8 mouse cellular contexts compared by ENCODE assay signal in genomic region chr19:28990590-28991221, GRCm38 (mm10). TPM values are rescaled to one million over a fixed set of nuclear protein-coding genes. Genes with fewer than 3 reads are reported as not detected.
DNase-seq lines count a peak whose midpoint lies in the region; ATAC-seq and TF ChIP-seq lines count a peak whose summit lies in the region.

No protein-coding gene starts in this region.

- under 1% methylated on average over 41 of the region's 41 CpGs for WGBS in liver, embryonic 16.5 days (ENCODE audit: insufficient replicate concordance)

- peaks cover 29% of the 10 kb centered on the region for H3K36me3 ChIP-seq in G1E (replicated peaks)
- peaks cover 10% of the 10 kb centered on the region for H3K36me3 ChIP-seq in liver, embryonic 16.5 days (ENCODE audit: control insufficient read depth, insufficient read depth)

- H3K4me1 ChIP-seq in G1E (ENCODE audit: insufficient read depth, low read depth, low read length): peaks cover 32% of the 10 kb centered on the region
- no peaks in the 10 kb centered on the region for H3K4me1 ChIP-seq in embryonic fibroblast, embryonic 13.5 days (ENCODE audit: control insufficient read depth, insufficient read depth, low read length)
- peaks cover 17% of the 10 kb centered on the region for H3K4me1 ChIP-seq in liver, embryonic 16.5 days (ENCODE audit: control insufficient read depth, low read depth, low read length)

- no peaks in the 10 kb centered on the region for H3K9me3 ChIP-seq in G1E (replicated peaks)
- no peaks in the 10 kb centered on the region for H3K9me3 ChIP-seq in liver, embryonic 16.5 days (replicated peaks; ENCODE audit: control insufficient read depth, low read length)

- peak overlapping the region; percentile 88 for H3K4me3 ChIP-seq in gastrocnemius, adult 2 months
- peak overlapping the region; percentile 98 for H3K4me3 ChIP-seq in G1E (ENCODE audit: low read depth, low read length)
- peak overlapping the region; percentile 97 for H3K4me3 ChIP-seq in embryonic fibroblast, embryonic 13.5 days (ENCODE audit: insufficient read depth, low read length)
- peak overlapping the region; percentile 94 for H3K4me3 ChIP-seq in liver, embryonic 16.5 days (ENCODE audit: low read depth, low read length)

- peak overlapping the region; percentile 97 for H3K27ac ChIP-seq in gastrocnemius, adult 2 months
- peak overlapping the region; percentile 46 for H3K27ac ChIP-seq in embryonic fibroblast, embryonic 13.5 days (ENCODE audit: insufficient read depth, low read length)
- peak overlapping the region; percentile 83 for H3K27ac ChIP-seq in liver, embryonic 16.5 days (ENCODE audit: low read length)

- no peak for TF ChIP-seq CTCF in gastrocnemius, adult 2 months (IDR thresholded peaks at IDR 0.05)
- TF ChIP-seq CTCF in G1E (IDR thresholded peaks at IDR 0.05; ENCODE audit: low read depth, low read length): no peak
- TF ChIP-seq CTCF in embryonic fibroblast, embryonic 13.5 days (IDR thresholded peaks at IDR 0.05; ENCODE audit: borderline replicate concordance, insufficient read depth, low read length): no peak

- H3K9ac ChIP-seq in liver, embryonic 16.5 days (ENCODE audit: low read depth, low read length): peak overlapping the region; percentile 95

- peak; percentile 30 for DNase-seq in gastrocnemius, adult 2 months
- DNase-seq in gastrocnemius, postnatal 4 days (ENCODE audit: low spot score in 2 of 2): no peak
- peak; percentile 16 for DNase-seq in G1E (ENCODE audit: low spot score)
- DNase-seq in right cerebral cortex, adult 2 months (ENCODE audit: low spot score in 2 of 2): peak; percentile 35 to 44
- DNase-seq in cerebellum, postnatal 25 days: no peak

- no peaks in the 10 kb centered on the region for H3K27me3 ChIP-seq in G1E (ENCODE audit: insufficient read depth, low read length)
- H3K27me3 ChIP-seq in liver, embryonic 16.5 days (ENCODE audit: control insufficient read depth, insufficient read depth, low read depth, low read length): no peaks in the 10 kb centered on the region

- intact Hi-C loops in gastrocnemius, adult 2 months (cut with DNase I): loop anchor here (5.0 kb wide), 2 partner anchors 57 to 978 kb away; partner anchors contain the start of genes Ak3 and Rfx3

- no peak for ATAC-seq in G1E (ENCODE audit: extremely low read depth, insufficient number of reproducible peaks, low FRiP score, poor library complexity, severe bottlenecking)
- peak; percentile 56 for ATAC-seq in inflammation-experienced regulatory T-cells, adult 6 months
- ATAC-seq in liver, embryonic 16.5 days (ENCODE audit: low read depth): peak; percentile 22

- no peak for TF ChIP-seq POLR2A in embryonic fibroblast, embryonic 13.5 days (IDR thresholded peaks at IDR 0.05; ENCODE audit: low read depth, low read length)

- H3K4me2 ChIP-seq in liver, embryonic 16.5 days (ENCODE audit: low read depth, low read length): peak overlapping the region; percentile 88

RNA-seq across cellular contexts. Expression of gene Cdc37l1, which starts 0.6 kb away (rescaled TPM):
- total RNA-seq in gastrocnemius, adult 2 months (2021): 10 to 100 TPM; 44.8 to 55.5 TPM
- total RNA-seq in gastrocnemius, postnatal 4 days (2021): 10 to 100 TPM; 33.2 to 39.2 TPM
- 83.8 and 84.1 TPM in 2 replicates for total RNA-seq in G1E (2014; fragmentation: Nextera tagmentation)
- total RNA-seq in G1E (2017): 59.7 and 64.7 TPM in 2 replicates
- polyA plus RNA-seq in G1E (2012): 4.7 and 5.1 TPM in 2 replicates
- 49.5 and 70.6 TPM in 2 replicates for polyA plus RNA-seq in embryonic fibroblast, embryonic 13.5 days (2011; ENCODE audit: insufficient read length, low read depth, missing spikeins)
- polyA plus RNA-seq in inflammation-experienced regulatory T-cells, adult 6 months (2017; shearing (Covaris generic)): 10 to 100 TPM; 32.8 to 35.6 (median 33.4) TPM
- 9.9 and 10.2 TPM in 2 replicates for polyA plus RNA-seq in liver, embryonic 16.5 days (2015; fragmentation: Nextera tagmentation; extraction: Ambion mirVana)

RNA-seq across cellular contexts. Expression of gene 4430402I18Rik, which starts 23.1 kb away (rescaled TPM):
- 1 to 10 TPM; 2.1 to 2.6 TPM for total RNA-seq in gastrocnemius, adult 2 months (2021)
- total RNA-seq in gastrocnemius, postnatal 4 days (2021): 1 to 10 TPM; 4.4 to 8.6 TPM
- total RNA-seq in G1E (2014; fragmentation: Nextera tagmentation) (not detected in 2 replicates), G1E (2017) (0.38 TPM in 1 of 2 replicates, not detected in the other)
- polyA plus RNA-seq in G1E (2012): not detected in 2 replicates
- polyA plus RNA-seq in embryonic fibroblast, embryonic 13.5 days (2011; ENCODE audit: insufficient read length, low read depth, missing spikeins): 0.30 and 1.1 TPM in 2 replicates
- not detected for polyA plus RNA-seq in inflammation-experienced regulatory T-cells, adult 6 months (2017; shearing (Covaris generic))
- polyA plus RNA-seq in liver, embryonic 16.5 days (2015; fragmentation: Nextera tagmentation; extraction: Ambion mirVana): 1.5 and 2.9 TPM in 2 replicates

RNA-seq across cellular contexts. Expression of gene Plpp6, which starts 27.0 kb away (rescaled TPM):
- 1 to 10 TPM; 1.8 to 1.9 TPM for total RNA-seq in gastrocnemius, adult 2 months (2021)
- total RNA-seq in gastrocnemius, postnatal 4 days (2021): 1 to 10 TPM; 4.6 to 4.8 TPM
- total RNA-seq in G1E (2014; fragmentation: Nextera tagmentation): 25.5 and 31.2 TPM in 2 replicates
- total RNA-seq in G1E (2017): 7.1 and 8.7 TPM in 2 replicates
- polyA plus RNA-seq in G1E (2012): 5.8 and 6.4 TPM in 2 replicates
- 7.6 and 7.9 TPM in 2 replicates for polyA plus RNA-seq in embryonic fibroblast, embryonic 13.5 days (2011; ENCODE audit: insufficient read length, low read depth, missing spikeins)
- polyA plus RNA-seq in inflammation-experienced regulatory T-cells, adult 6 months (2017; shearing (Covaris generic)): 1 to 10 TPM; 1.1 to 1.3 (median 1.1) TPM
- 2.3 and 2.6 TPM in 2 replicates for polyA plus RNA-seq in liver, embryonic 16.5 days (2015; fragmentation: Nextera tagmentation; extraction: Ambion mirVana)

RNA-seq across cellular contexts. Expression of gene Ak3, which starts 57.1 kb away (rescaled TPM):
- total RNA-seq in gastrocnemius, adult 2 months (2021): 10 to 100 TPM; 38.1 to 54.4 TPM
- 10 to 100 TPM; 70.0 to 71.5 TPM for total RNA-seq in gastrocnemius, postnatal 4 days (2021)
- total RNA-seq in G1E (2014; fragmentation: Nextera tagmentation) (158 and 165 TPM in 2 replicates), G1E (2017) (68.5 and 77.6 TPM in 2 replicates)
- polyA plus RNA-seq in G1E (2012): 27.2 and 37.6 TPM in 2 replicates
- 56.1 and 62.0 TPM in 2 replicates for polyA plus RNA-seq in embryonic fibroblast, embryonic 13.5 days (2011; ENCODE audit: insufficient read length, low read depth, missing spikeins)
- polyA plus RNA-seq in inflammation-experienced regulatory T-cells, adult 6 months (2017; shearing (Covaris generic)): 10 to 100 TPM; 13.7 to 24.2 (median 17.2) TPM
- polyA plus RNA-seq in liver, embryonic 16.5 days (2015; fragmentation: Nextera tagmentation; extraction: Ambion mirVana): 42.0 and 47.7 TPM in 2 replicates

Comparison
In these comparisons a context has a peak if more than half of its experiments do, and no peak if none do; other contexts are left out.
1. DNase-seq: peak in gastrocnemius, adult 2 months (single experiment), G1E (single experiment) and right cerebral cortex, adult 2 months (2 of 2); none in gastrocnemius, postnatal 4 days (0 of 2) and cerebellum, postnatal 25 days (0 of 2).
2. H3K27ac ChIP-seq: peak in every context shown above with its lines; median percentile 97 in gastrocnemius, adult 2 months; 83 in liver, embryonic 16.5 days; 46 in embryonic fibroblast, embryonic 13.5 days.
3. Peak in every context shown above with its lines, with median percentiles within 50 percentile points of each other: H3K4me3 ChIP-seq.